Mouse (Mus musculus) spleen, adult 2 months (tissue): ENCODE results near the gene Gm20388.

Experiments used
- CTCF ChIP-seq: fragments of 200-500 bp; IDR thresholded peaks from 2 replicates; pipeline ENCODE4 v1.5.1; 2011; ENCODE audit warnings: mild to moderate bottlenecking, inconsistent platforms; ENCODE audit not compliant: insufficient read depth, insufficient read length, insufficient replicate concordance; ENCODE audit errors: extremely low read depth
- POLR2A ChIP-seq: fragments of 200-500 bp; IDR thresholded peaks from 2 replicates; pipeline ENCODE4 v1.6.1; 2011; ENCODE audit warnings: low read depth, low read length, inconsistent platforms

DNA sequence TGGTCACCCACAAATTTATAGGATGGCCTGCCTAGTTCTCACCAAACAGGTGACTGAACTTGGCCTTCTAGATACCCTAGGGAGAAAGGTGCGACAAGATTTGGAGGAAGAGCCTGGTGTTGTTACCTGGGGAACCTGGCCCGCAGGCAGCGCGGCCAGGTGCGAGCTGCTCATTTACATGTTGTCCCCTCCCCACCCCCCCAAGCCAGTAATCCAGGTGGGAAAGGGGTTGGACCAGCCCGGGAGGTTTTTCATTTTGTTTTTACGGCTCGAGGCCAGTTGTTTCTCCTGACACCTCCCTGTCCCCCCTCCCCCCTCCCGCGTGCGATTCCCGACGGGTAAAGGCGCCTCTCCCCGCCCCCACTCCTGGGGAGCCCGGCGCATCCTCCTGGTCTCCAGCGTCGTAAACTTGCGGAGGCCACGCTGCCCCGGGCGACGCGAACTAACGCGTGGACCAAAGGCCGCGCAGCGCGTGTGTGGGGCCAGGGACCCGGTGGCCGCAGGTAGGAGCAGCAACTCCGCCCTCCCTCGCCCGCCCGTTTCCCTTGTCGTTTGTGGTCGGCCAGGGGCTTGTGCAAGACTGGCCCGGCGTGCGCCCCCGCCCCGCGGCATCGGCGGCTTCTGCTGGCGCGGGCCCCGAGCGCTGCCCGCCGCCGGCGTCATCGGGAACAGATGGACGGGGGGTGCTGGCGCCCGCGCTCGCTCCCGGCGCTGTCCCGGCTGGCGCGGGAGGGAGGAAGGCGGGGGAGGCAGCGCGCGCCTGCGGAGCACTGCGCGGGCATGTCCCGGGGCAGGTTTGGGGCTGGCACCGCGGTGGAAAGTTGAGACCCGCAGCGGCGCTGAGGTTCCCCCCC, 625.0 kb downstream of the Gm20388 start:
- TF ChIP-seq POLR2A = no peak
- TF ChIP-seq CTCF = no peak
